Mouse (Mus musculus) G1E (cell line): ENCODE results near the gene Il4ra.

Source experiments
- CTCF ChIP-seq: IDR thresholded peaks from 2 replicates; pipeline ENCODE4 v1.5.1; 2012; ENCODE audit warnings: low read depth, low read length, inconsistent platforms, mixed read lengths
- GATA1 ChIP-seq: IDR thresholded peaks from 2 replicates; pipeline ENCODE4 v1.6.1; 2012; ENCODE audit warnings: borderline replicate concordance, low read length, inconsistent platforms, mixed read lengths
- GATA2 ChIP-seq: IDR thresholded peaks from 2 replicates; pipeline ENCODE4 v1.6.1; 2012; ENCODE audit warnings: low read depth, low read length, inconsistent platforms, borderline replicate concordance
- POLR2AphosphoS5 ChIP-seq: IDR thresholded peaks from 2 replicates; pipeline ENCODE4 v1.6.1; 2012; ENCODE audit warnings: low read depth, low read length, inconsistent platforms; ENCODE audit not compliant: insufficient replicate concordance
- TAL1 ChIP-seq: conservative IDR thresholded peaks from 2 replicates; pipeline ENCODE4 v1.6.1; 2012; ENCODE audit warnings: low read depth, low read length, inconsistent platforms, mixed read lengths

- TF ChIP-seq CTCF (no peak), TAL1 (no peak), GATA1 (no peak), POLR2AphosphoS5 (no peak), GATA2 (no peak)
These were observed 9.3 kb downstream of the Il4ra start for GRCm38 (mm10) chr7:125561085-125561690.
